Mouse (Mus musculus): ENCODE data around the gene Eci1.
"Not testable (repeated sequence)": the region's sequence is repeated elsewhere in the genome, so short reads cannot be mapped to it uniquely, and the experiment has no call there.

The Eci1 gene

GRCm38 (mm10) chr17:24441148-24441547, 14.7 kb downstream of the Eci1 start:
- no peak for DNase-seq

GRCm38 (mm10) chr17:24442107-24442506, 15.7 kb downstream of the Eci1 start:
- no peak for DNase-seq

- DNase-seq = no peak
These were observed 16.3 kb downstream of the Eci1 start, which contains the start of gene Dnase1l2 for GRCm38 (mm10) chr17:24442632-24443155. TSS of gene Dnase1l2 (minus strand) at chr17:24443105.

GRCm38 (mm10) chr17:24443409-24443808, 17.0 kb downstream of the Eci1 start:
- DNase-seq = no peak

- DNase-seq = no peak
These were observed 20.1 kb downstream of the Eci1 start for GRCm38 (mm10) chr17:24446590-24446989.

GRCm38 (mm10) chr17:24449507-24449906, 23.1 kb downstream of the Eci1 start:
- no peak for DNase-seq

- DNase-seq = no peak
These were observed 24.8 kb downstream of the Eci1 start for GRCm38 (mm10) chr17:24451220-24451619.

- no peak for DNase-seq
These were observed 26.9 kb downstream of the Eci1 start for GRCm38 (mm10) chr17:24453372-24453771.

- DNase-seq = no peak
These were observed 27.8 kb downstream of the Eci1 start for GRCm38 (mm10) chr17:24454218-24454755.

- DNase-seq = peak; percentile 100
These were observed 28.5 kb downstream of the Eci1 start for GRCm38 (mm10) chr17:24454756-24455522.

GRCm38 (mm10) chr17:24455523-24456206, 29.2 kb downstream of the Eci1 start:
- not testable (repeated sequence) for DNase-seq

GRCm38 (mm10) chr17:24461580-24461979, 35.1 kb downstream of the Eci1 start:
- peak; percentile 55 for DNase-seq

- no peak for DNase-seq
These were observed 36.5 kb downstream of the Eci1 start for GRCm38 (mm10) chr17:24462932-24463331.

- DNase-seq = no peak
These were observed 37.1 kb downstream of the Eci1 start for GRCm38 (mm10) chr17:24463374-24464133.

GRCm38 (mm10) chr17:24468636-24469246, 42.3 kb downstream of the Eci1 start:
- DNase-seq = no peak

GRCm38 (mm10) chr17:24469336-24469909, 43.0 kb downstream of the Eci1 start:
- no peak for DNase-seq

- DNase-seq = peak; percentile 98
These were observed 43.6 kb downstream of the Eci1 start, which contains the start of the genes E4f1 and Pgp for GRCm38 (mm10) chr17:24469910-24470602. TSS of gene E4f1 (minus strand) at chr17:24470313. TSS of gene Pgp (plus strand) at chr17:24470392.

- peak; percentile 48 for DNase-seq
These were observed 44.5 kb downstream of the Eci1 start for GRCm38 (mm10) chr17:24470701-24471527.

GRCm38 (mm10) chr17:24472512-24472911, 46.1 kb downstream of the Eci1 start:
- DNase-seq = peak; percentile 62

- no peak for DNase-seq
These were observed 47.3 kb downstream of the Eci1 start, which contains the start of gene Bricd5 for GRCm38 (mm10) chr17:24473612-24474275. TSS of gene Bricd5 (plus strand) at chr17:24473884.

All from lung, postnatal 10 days (tissue).